Mouse (Mus musculus) myocyte (in vitro differentiated cells): ENCODE results near the gene Timp4.

ENCODE experiments used
- MAX ChIP-seq: IDR thresholded peaks from one replicate; pipeline ENCODE4 v1.6.1; 2011; ENCODE audit warnings: low read depth, mild to moderate bottlenecking, control low read depth
- POLR2A ChIP-seq: IDR thresholded peaks from one replicate; pipeline ENCODE4 v1.6.1; 2011; ENCODE audit warnings: low read depth, mild to moderate bottlenecking, control low read depth, moderate library complexity; ENCODE audit not compliant: insufficient read length
- USF1 ChIP-seq: IDR thresholded peaks from one replicate; pipeline ENCODE4 v1.6.1; 2011; ENCODE audit warnings: low read depth, mild to moderate bottlenecking, control low read depth, moderate library complexity

GRCm38 (mm10) chr6:115210187-115210586 is 41.8 kb downstream of the Timp4 start:
- TF ChIP-seq USF1 (no peak), POLR2A (no peak), MAX (no peak)
